Mouse (Mus musculus) neural tube, embryonic 11.5 days (tissue): ENCODE data around the gene Mark3. TPM values are rescaled to one million over a fixed set of nuclear protein-coding genes. Genes with fewer than 3 reads are reported as not detected.

Experiments used
- ATAC-seq: fragments of 200-750 bp; cut with Nextera tagmentation; 2 replicates; pipeline ENCODE4 v1.8.0; 2017; ENCODE audit warnings: moderate number of reproducible peaks, mild to moderate bottlenecking, moderate TSS enrichment, moderate library complexity; ENCODE audit not compliant: insufficient read depth, low FRiP score, low TSS enrichment
- DNase-seq: peaks from one replicate; pipeline ENCODE4 v3.0.0-alpha.2; 2015; ENCODE audit warnings: low spot score
- H3K27ac ChIP-seq: fragments of 300-500 bp; sonication (generic); 2 replicates; pipeline ENCODE4 v1.5.1; 2014; ENCODE audit warnings: low read depth, mild to moderate bottlenecking, low read length
- H3K27me3 ChIP-seq: fragments of 300-500 bp; sonication (generic); 2 replicates; pipeline ENCODE4 v1.6.1; 2014; ENCODE audit warnings: mild to moderate bottlenecking, low read length, mixed read lengths; ENCODE audit not compliant: control insufficient read depth, insufficient read depth
- H3K36me3 ChIP-seq: fragments of 300-500 bp; sonication (generic); 2 replicates; pipeline ENCODE4 v1.6.1; 2014; ENCODE audit warnings: mild to moderate bottlenecking, low read length, moderate library complexity, mixed read lengths; ENCODE audit not compliant: control insufficient read depth, insufficient read depth
- H3K4me1 ChIP-seq: fragments of 300-500 bp; sonication (generic); 2 replicates; pipeline ENCODE4 v1.6.1; 2014; ENCODE audit warnings: low read length, mixed read lengths; ENCODE audit not compliant: control insufficient read depth, insufficient read depth
- H3K4me2 ChIP-seq: fragments of 300-500 bp; sonication (generic); 2 replicates; pipeline ENCODE4 v1.6.1; 2014; ENCODE audit warnings: low read depth, mild to moderate bottlenecking, moderate library complexity
- H3K4me3 ChIP-seq: fragments of 300-500 bp; sonication (generic); 2 replicates; pipeline ENCODE4 v1.5.1; 2014; ENCODE audit warnings: low read depth, low read length
- H3K9ac ChIP-seq: fragments of 300-500 bp; sonication (generic); 2 replicates; pipeline ENCODE4 v1.6.1; 2014; ENCODE audit warnings: mild to moderate bottlenecking, low read length
- H3K9me3 ChIP-seq: fragments of 300-500 bp; sonication (generic); 2 replicates; pipeline ENCODE4 v1.6.1; 2016; ENCODE audit warnings: low read length; ENCODE audit not compliant: control insufficient read depth
- WGBS: fragments of 180-500 bp; shearing (Covaris S2); extraction: QIAGEN DNeasy Blood & Tissue Kit; methylation state at CpG from one replicate; pipeline ENCODE4 v1.1.7; 2014; 5-methylcytosine and 5-hydroxymethylcytosine counted together
- polyA plus RNA-seq: library from polyadenylated mRNA; unstranded; fragments of >200 nt; fragmentation: Nextera tagmentation; extraction: Ambion mirVana; gene quantifications from 2 replicates; pipeline ENCODE4 v1.2.1, GENCODE M21; 2014

Gene Mark3
- polyA plus RNA-seq, 1 experiment from 2014 or later = 73.1 TPM

DNA sequence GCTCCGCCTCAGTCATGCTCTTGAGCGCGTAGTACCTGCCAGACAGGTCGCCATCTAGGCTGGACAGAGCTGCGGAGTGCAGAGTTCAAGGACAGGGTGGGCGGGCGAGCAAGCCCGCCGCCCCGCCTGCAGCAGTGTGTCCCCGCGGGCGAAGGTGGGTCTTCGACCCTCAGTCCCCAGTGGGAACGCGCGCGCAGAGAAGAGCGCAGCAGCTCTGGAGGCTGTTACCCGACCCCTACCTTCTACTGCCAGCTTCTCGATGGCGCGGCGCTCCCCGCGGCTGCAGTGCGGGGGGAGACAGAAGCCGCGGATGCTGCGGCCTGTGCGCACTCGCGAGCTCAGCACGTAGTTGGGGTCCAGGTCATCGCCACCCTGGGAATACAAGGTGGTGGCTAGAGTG is 96.7 kb downstream of the Mark3 start:
- peak overlapping the region; percentile 78 for H3K27ac ChIP-seq
- peak overlapping the region; percentile 88 for H3K4me2 ChIP-seq
- peaks cover 14% of the 10 kb centered on the region for H3K4me1 ChIP-seq
- ATAC-seq (no peak), DNase-seq (peak; percentile 35)
- H3K27me3 ChIP-seq = peaks cover 6% of the 10 kb centered on the region
- peak overlapping the region; percentile 83 for H3K4me3 ChIP-seq
- under 1% methylated on average over 35 of the region's 35 CpGs for WGBS
- no peaks in the 10 kb centered on the region for H3K36me3 ChIP-seq
- no peaks in the 10 kb centered on the region for H3K9me3 ChIP-seq
- H3K9ac ChIP-seq = peak overlapping the region; percentile 71

- DNase-seq = peak; percentile 75
- Histone ChIP-seq H3K27me3 (peaks cover 6% of the 10 kb centered on the region), H3K27ac (peak overlapping the region; percentile 78)
These were observed 97.1 kb downstream of the Mark3 start for GRCm38 (mm10) chr12:111671431-111671902.

DNA sequence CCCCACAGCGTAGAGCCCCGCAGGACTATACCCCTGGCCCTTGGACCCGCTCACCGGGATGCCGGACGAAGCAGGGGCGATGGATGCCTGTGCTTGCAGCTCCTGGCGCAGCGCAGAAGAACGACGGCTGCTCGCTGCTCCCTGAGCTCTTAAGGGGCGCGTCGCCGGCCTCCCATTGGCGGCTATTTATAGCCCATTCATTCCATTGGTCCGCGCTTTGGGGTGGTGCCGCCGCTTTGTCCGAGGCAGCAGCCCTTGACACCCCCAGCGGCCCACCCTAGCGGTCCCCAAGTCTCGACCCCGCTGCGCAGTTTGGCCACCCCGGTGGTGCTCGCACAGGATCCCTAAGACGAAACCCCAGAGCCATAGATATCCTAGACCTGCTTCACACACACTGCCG is 97.9 kb downstream of the Mark3 start, which contains the start of gene Ckb:
Gene Ckb (minus strand): TSS at position 163 of the 400 bp plus-strand sequence.
- Histone ChIP-seq H3K27me3 (peaks cover 6% of the 10 kb centered on the region), H3K9ac (peak within 1 kb of the TSS; percentile 71), H3K4me2 (peak within 1 kb of the TSS; percentile 88), H3K4me3 (peak within 1 kb of the TSS; percentile 83), H3K4me1 (peaks cover 18% of the 10 kb centered on the region), H3K27ac (peak within 1 kb of the TSS; percentile 78), H3K9me3 (no peaks in the 10 kb centered on the region), H3K36me3 (no peaks in the 10 kb centered on the region)
- DNase-seq (peak; percentile 92), ATAC-seq (peak; percentile 84)
- WGBS = 0% methylated on average over 31 of the region's 31 CpGs

More at GRCm38 (mm10) chr12:111671431-111671902, 97.1 kb downstream of the Mark3 start:
- peak; percentile 36 for ATAC-seq
- under 1% methylated on average over 34 of the region's 34 CpGs for WGBS
- Histone ChIP-seq H3K4me1 (peaks cover 14% of the 10 kb centered on the region), H3K9ac (peak overlapping the region; percentile 71), H3K4me3 (peak overlapping the region; percentile 83), H3K9me3 (no peaks in the 10 kb centered on the region), H3K36me3 (no peaks in the 10 kb centered on the region), H3K4me2 (peak overlapping the region; percentile 88)

GRCm38 (mm10) chr12:111672581-111672980 is 98.3 kb downstream of the Mark3 start:
- DNase-seq (no peak), ATAC-seq (no peak)
- peak overlapping the region; percentile 88 for H3K4me2 ChIP-seq
- peaks cover 6% of the 10 kb centered on the region for H3K27me3 ChIP-seq
- 8% methylated on average over 12 of the region's 12 CpGs for WGBS
- peak overlapping the region; percentile 83 for H3K4me3 ChIP-seq
- H3K36me3 ChIP-seq = no peaks in the 10 kb centered on the region
- H3K4me1 ChIP-seq = peaks cover 22% of the 10 kb centered on the region
- peak overlapping the region; percentile 66 for H3K9ac ChIP-seq
- no peaks in the 10 kb centered on the region for H3K9me3 ChIP-seq
- H3K27ac ChIP-seq = peak overlapping the region; percentile 78

DNA sequence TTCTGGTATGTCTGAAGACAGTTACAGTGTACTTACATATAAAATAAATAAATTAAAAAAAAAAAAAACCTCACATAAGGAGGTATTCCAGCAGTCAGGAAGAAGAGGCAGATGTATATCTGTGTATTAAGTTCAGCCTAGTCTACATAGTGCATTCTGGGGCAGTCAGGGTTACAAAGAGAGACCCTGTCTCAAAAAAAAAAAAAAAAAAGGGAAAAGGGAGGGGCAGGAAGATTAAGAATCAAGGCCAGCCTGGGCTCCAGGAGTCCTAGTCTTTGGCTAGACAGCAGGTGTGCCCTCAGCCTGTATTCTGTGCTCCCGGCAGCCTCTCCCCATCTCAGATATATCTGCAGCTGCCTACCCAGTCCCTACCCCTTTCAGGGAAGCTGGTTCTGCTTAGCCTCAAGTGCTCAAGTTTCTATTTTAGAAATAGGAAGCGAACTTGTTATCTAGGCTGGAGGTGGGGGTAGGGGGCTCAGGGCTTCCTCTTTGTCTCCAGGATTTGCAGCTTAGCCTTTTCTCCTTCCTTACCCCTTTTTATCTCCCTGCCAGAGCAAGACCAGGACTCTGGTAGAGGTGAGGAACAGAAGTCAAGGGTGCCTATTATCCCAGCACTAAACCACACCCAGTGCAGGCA is 100.6 kb downstream of the Mark3 start:
- Histone ChIP-seq H3K4me1 (peaks cover 26% of the 10 kb centered on the region), H3K27ac (no peak overlapping the region), H3K4me2 (no peak overlapping the region), H3K9ac (no peak overlapping the region), H3K9me3 (no peaks in the 10 kb centered on the region), H3K27me3 (peaks cover 6% of the 10 kb centered on the region), H3K4me3 (no peak overlapping the region), H3K36me3 (no peaks in the 10 kb centered on the region)
- WGBS = 82% methylated on average over 2 of the region's 2 CpGs
- ATAC-seq (no peak), DNase-seq (no peak)

DNA sequence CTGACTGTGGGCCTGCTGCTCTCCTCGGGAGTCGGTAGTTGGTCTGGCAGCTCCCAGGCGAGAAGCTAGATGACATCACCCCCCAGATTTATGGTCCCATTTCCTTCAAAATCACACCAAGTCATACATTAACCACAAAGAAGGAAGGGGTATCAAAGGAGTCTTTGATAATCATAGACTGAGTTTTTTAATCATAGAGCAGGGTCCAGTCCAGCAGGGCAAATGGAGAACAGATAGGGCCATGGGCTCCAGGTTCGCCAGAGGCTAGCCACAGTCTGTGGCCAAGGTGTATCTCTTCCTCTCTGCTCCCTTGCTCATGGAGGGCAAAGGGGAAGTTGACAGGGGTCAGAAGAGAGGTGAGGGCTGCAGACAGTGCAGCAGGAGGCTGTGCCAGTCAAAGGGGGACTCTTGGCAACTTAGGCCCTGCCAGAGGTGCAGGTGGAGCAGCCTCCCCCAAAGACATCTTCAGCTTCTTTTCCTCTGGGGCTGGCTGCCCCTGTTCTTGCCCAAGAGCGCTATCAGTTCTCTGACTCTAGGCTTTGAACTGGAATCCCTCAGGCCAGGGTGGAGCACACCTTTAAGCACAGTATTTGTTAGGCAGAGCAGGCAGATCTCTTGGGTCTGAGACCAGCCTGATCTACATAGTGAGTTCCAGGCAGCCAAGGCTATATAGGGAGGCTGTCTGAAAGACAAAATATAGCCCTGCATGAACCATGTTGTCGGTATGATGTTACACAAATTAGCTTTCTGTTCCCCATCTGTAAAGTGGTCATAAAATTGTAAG is 101.7 kb downstream of the Mark3 start:
- Histone ChIP-seq H3K27me3 (peaks cover 6% of the 10 kb centered on the region), H3K27ac (no peak overlapping the region), H3K4me2 (no peak overlapping the region), H3K9me3 (no peaks in the 10 kb centered on the region), H3K9ac (no peak overlapping the region), H3K4me1 (peaks cover 21% of the 10 kb centered on the region), H3K4me3 (no peak overlapping the region), H3K36me3 (no peaks in the 10 kb centered on the region)
- WGBS = 74% methylated on average over 6 of the region's 6 CpGs
- no peak for DNase-seq
- ATAC-seq = no peak

- H3K27ac ChIP-seq = peak overlapping the region; percentile 90
- H3K4me3 ChIP-seq = peak overlapping the region; percentile 93
- 14% methylated on average over 5 of the region's 5 CpGs for WGBS
- ATAC-seq = no peak; the same call in 1 of the 2 replicates
- H3K27me3 ChIP-seq = peaks cover 6% of the 10 kb centered on the region
- H3K36me3 ChIP-seq = peaks cover under 1% of the 10 kb centered on the region; the same call in 1 of the 2 replicates
- H3K9ac ChIP-seq = peak overlapping the region; percentile 78
- H3K4me1 ChIP-seq = peaks cover 20% of the 10 kb centered on the region
- no peak for DNase-seq
- peak overlapping the region; percentile 93 for H3K4me2 ChIP-seq
- no peaks in the 10 kb centered on the region for H3K9me3 ChIP-seq
These were observed 103.1 kb downstream of the Mark3 start for GRCm38 (mm10) chr12:111677421-111677820.

- WGBS = under 1% methylated on average over 51 of the region's 51 CpGs
- Histone ChIP-seq H3K27me3 (peaks cover 6% of the 10 kb centered on the region), H3K36me3 (peaks cover 3% of the 10 kb centered on the region), H3K4me2 (peak within 1 kb of the TSS; percentile 93), H3K4me3 (peak within 1 kb of the TSS; percentile 93), H3K4me1 (peaks cover 16% of the 10 kb centered on the region), H3K9ac (peak within 1 kb of the TSS; percentile 78), H3K9me3 (no peaks in the 10 kb centered on the region), H3K27ac (peak within 1 kb of the TSS; percentile 90)
- DNase-seq = peak; percentile 94
- ATAC-seq = peak; percentile 84
These were observed 103.8 kb downstream of the Mark3 start, which contains the start of gene Trmt61a for GRCm38 (mm10) chr12:111677882-111678669. Gene Trmt61a, plus strand, starts transcription at chr12:111678105.
